Mouse (Mus musculus): Measurements from ENCODE around the gene Itgad.
A peak's percentile ranks its signal among the peaks of the same experiment; 100 is the strongest.

Itgad gene

GRCm38 (mm10) chr7:128180126-128180525, 25.9 kb downstream of the Itgad start:
- DNase-seq (ENCODE audit: extremely low spot score) = no peak

- DNase-seq (ENCODE audit: extremely low spot score) = no peak
Observed at GRCm38 (mm10) chr7:128180546-128180945, 26.4 kb downstream of the Itgad start.

GRCm38 (mm10) chr7:128181691-128182090, 27.5 kb downstream of the Itgad start:
- DNase-seq (ENCODE audit: extremely low spot score) = no peak

GRCm38 (mm10) chr7:128201607-128202006, 47.4 kb downstream of the Itgad start:
- no peak for DNase-seq (ENCODE audit: extremely low spot score)

GRCm38 (mm10) chr7:128203071-128203470, 48.9 kb downstream of the Itgad start:
- no peak for DNase-seq (ENCODE audit: extremely low spot score)

GRCm38 (mm10) chr7:128204179-128204578, 50.0 kb downstream of the Itgad start:
- DNase-seq (ENCODE audit: extremely low spot score) = no peak

- DNase-seq (ENCODE audit: extremely low spot score) = no peak
Observed at GRCm38 (mm10) chr7:128205695-128206094, 51.5 kb downstream of the Itgad start.

GRCm38 (mm10) chr7:128206152-128206551, 52.0 kb downstream of the Itgad start, which contains the start of gene Cox6a2:
Gene Cox6a2, minus strand, starts transcription at chr7:128206387.
- DNase-seq (ENCODE audit: extremely low spot score) = no peak

- peak; percentile 56 for DNase-seq (ENCODE audit: extremely low spot score)
Observed at GRCm38 (mm10) chr7:128208187-128208586, 54.0 kb downstream of the Itgad start.

GRCm38 (mm10) chr7:128209826-128210225, 55.6 kb downstream of the Itgad start:
- no peak for DNase-seq (ENCODE audit: extremely low spot score)

GRCm38 (mm10) chr7:128219952-128220351, 65.8 kb downstream of the Itgad start:
- DNase-seq (ENCODE audit: extremely low spot score) = no peak

- no peak for DNase-seq (ENCODE audit: extremely low spot score)
Observed at GRCm38 (mm10) chr7:128220936-128221335, 66.8 kb downstream of the Itgad start.

GRCm38 (mm10) chr7:128231741-128232140, 77.6 kb downstream of the Itgad start:
- no peak for DNase-seq (ENCODE audit: extremely low spot score)

GRCm38 (mm10) chr7:128234796-128235195, 80.6 kb downstream of the Itgad start:
- no peak for DNase-seq (ENCODE audit: extremely low spot score)

- no peak for DNase-seq (ENCODE audit: extremely low spot score)
Observed at GRCm38 (mm10) chr7:128235481-128235880, 81.3 kb downstream of the Itgad start.

GRCm38 (mm10) chr7:128236426-128236825, 82.2 kb downstream of the Itgad start:
- no peak for DNase-seq (ENCODE audit: extremely low spot score)

GRCm38 (mm10) chr7:128236856-128237592, 82.8 kb downstream of the Itgad start, which contains the start of gene Armc5:
Gene Armc5, plus strand, starts transcription at chr7:128237342.
- DNase-seq (ENCODE audit: extremely low spot score) = peak; percentile 90

- no peak for DNase-seq (ENCODE audit: extremely low spot score)
Observed at GRCm38 (mm10) chr7:128237593-128237926, 83.4 kb downstream of the Itgad start.

- peak; percentile 99 for DNase-seq (ENCODE audit: extremely low spot score)
Observed at GRCm38 (mm10) chr7:128237927-128238778, 84.0 kb downstream of the Itgad start, which contains the start of gene 9130023H24Rik. Gene 9130023H24Rik, minus strand, starts transcription at chr7:128238031.

- DNase-seq (ENCODE audit: extremely low spot score) = peak; percentile 57
Observed at GRCm38 (mm10) chr7:128238991-128239390, 84.8 kb downstream of the Itgad start.

GRCm38 (mm10) chr7:128240131-128240784, 86.1 kb downstream of the Itgad start:
- DNase-seq (ENCODE audit: extremely low spot score) = no peak

- no peak for DNase-seq (ENCODE audit: extremely low spot score)
Observed at GRCm38 (mm10) chr7:128242331-128242730, 88.2 kb downstream of the Itgad start.
